Mouse (Mus musculus): Measurements from ENCODE around the gene Rerg. TPM values are rescaled to one million over a fixed set of nuclear protein-coding genes. Genes with fewer than 3 reads are reported as not detected.

Rerg gene
- 10 to 100 TPM in 1 of 2 experiments, 1 to 10 TPM in 1; 9.2 to 11.0 TPM for total RNA-seq (2021)

DNA sequence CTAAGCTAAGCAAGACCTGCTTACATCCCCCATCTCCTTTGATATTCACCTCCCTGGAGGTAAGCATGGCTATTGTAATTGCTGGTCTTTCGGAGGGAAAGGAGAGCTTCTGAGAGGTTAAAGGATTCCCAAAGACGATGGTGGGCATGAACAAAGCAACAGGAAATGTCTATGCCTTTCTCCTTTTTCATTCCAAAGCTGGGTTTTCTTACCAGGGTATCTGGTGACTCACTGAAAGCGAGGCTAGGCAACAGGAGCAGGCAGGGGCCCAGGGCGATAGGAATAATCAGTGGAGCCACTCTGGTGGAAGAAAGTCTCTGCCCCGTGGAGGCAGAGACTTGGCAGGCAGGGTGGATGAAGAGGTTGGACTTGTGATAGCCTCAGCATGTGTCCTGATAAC is at the start of gene Rerg:
Gene Rerg (minus strand): TSS at position 272 of the 400 bp plus-strand sequence.
- intact Hi-C loops (cut with DNase I), result loop anchor here (10.0 kb wide), 2 partner anchors 185 to 305 kb away; no protein-coding TSS in a partner anchor
- DNase-seq, result no peak

DNA sequence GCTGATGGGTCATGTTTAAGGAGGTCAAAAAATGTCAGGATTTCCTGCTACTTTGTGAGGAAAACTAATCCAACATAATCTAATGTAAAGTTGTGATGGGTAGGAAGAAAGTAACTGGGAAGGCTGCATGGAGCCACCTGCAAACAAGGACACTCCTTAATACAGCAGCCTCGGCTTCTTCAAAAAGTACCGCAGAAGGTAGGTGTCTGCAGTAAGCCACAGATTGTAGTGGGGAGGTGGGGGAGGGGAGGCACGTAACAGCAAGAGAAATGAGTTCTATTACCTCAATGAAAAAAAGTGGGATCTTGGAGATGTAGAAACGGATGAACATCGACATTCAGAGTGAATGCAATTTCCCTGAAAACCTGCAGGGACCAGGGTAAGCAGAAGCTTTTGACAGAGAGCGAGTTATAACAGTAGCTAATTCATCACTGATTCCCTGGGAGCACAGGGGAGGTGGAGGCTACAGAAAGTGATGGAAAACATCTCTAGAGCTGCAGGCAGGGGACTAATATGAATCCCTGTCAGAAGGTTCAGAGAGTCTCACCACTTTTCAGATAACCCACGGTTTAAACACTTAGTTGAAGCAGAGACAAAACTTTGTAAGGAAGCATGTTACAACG is 47.7 kb upstream of the Rerg start:
- intact Hi-C loops (cut with DNase I), result no loop called here
- no peak for DNase-seq

DNA sequence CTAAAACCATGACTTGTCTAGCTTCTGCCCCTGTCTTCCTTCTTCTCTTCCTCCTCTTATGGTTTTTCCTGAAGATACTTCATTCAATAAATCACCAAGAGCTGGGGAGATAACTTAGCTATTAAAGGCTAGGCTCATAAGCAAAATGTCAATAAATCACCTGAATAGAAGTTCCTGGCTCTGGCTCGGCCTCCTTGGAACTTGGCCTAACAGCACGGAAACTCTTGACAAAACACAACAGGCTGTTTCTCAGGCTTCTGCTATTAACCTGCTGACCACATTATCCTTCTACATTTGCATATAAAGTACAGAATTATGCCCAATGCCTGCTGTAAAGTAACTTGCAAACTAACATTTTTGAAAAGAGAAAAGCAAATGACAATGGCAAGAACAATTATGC is 41.1 kb upstream of the Rerg start:
- intact Hi-C loops (cut with DNase I), result no loop called here
- DNase-seq, result no peak

DNA sequence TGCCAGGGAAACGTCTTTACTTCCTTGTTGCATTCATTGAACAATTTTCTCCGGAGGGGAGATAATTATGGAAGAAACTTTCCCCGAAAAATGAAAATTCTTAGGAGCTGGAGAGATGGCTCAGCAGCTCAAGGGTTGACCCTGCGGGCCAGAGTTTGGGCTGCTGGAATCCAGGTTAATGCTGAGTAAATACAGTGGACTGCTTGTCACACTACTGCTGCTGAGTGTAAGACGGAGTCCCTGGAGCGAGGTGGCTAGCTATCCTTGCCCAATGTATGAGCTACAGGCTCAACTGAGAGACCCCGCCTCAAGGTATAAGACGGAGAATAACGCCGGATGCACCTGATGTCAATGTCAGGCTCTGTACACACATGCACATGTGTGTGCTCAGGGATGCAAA is 40.7 kb upstream of the Rerg start:
- intact Hi-C loops (cut with DNase I), result no loop called here

DNA sequence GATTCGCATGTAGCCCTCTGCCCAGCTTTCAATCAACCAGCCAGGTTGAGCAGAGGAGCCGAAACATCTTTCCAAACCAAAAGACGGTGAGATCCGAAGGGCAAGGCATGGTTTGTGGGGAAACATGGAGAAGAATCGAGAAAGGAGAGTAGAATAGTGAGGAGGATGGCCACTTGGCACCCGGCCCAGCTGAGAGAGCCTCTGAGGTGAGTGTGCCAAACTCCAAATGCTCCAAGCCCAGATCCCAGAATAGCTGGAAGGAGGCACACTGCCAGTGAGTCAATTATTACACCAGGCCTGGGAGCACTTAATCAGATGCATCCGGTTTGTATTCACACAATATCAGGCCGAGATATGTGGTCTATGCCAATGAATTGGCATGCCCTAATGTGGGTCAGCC is 39.7 kb upstream of the Rerg start:
- peak; percentile 94 for DNase-seq
- intact Hi-C loops (cut with DNase I), result loop anchor here (5.0 kb wide), 2 partner anchors 187 to 512 kb away; no protein-coding TSS in a partner anchor

More for the DNA sequence above, 40.7 kb upstream of the Rerg start:
- DNase-seq, result no peak

DNA sequence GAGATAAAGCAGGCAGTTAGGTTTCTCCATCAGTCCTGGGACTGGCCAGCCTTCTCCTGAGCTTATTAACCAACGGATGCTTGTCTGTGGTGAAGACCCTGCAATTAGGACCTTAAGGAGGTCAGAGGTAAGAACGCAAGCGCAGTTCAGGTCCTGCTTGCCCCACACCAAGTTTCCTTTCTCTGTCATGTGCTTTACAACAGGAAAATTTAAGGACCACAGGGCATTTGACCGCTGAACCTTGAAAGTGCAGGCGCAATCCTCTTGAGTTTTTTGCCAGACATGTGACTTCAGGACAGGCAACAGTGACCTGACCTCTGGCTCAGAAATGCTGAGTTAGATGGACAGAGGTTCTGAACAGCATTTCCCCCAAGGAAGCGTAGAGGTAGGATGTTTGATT is 36.8 kb upstream of the Rerg start:
- no peak for DNase-seq
- intact Hi-C loops (cut with DNase I), result loop anchor here (5.0 kb wide), 2 partner anchors 190 to 515 kb away; no protein-coding TSS in a partner anchor

DNA sequence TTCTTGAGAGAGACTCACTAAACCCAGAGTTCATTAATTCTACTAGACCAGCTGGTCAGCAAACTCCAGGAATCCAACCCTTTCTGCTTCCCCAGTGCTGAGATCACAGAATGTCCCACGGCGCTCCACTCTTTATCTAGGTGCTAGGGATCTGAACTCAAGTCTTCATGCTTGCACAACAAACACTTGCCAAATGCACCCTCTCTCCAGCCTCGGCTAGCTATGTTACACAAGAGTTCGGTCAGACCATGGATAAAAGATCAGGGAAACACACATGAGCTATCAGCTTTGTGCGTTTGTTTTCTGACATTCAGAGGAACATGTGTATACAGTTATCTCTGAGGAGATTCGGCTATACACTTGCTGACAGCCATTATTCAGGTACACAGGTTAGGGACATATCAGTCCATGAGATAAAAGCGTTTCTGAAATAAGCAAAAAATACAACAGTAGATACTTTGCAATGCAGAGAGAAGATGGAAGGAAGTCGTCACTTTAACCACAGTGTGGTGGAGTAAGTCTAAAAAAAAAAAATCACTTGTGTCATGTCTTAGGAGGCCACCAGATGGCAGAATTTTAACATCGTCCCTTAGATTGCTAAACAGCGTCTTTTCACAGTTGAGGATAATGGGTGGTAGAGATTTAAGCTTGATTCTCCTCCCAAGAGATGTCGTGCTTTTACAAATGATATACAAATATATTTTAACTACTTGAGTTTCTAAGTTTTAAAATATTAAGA is 35.5 kb upstream of the Rerg start:
- intact Hi-C loops (cut with DNase I), result loop anchor here (5.0 kb wide), 2 partner anchors 191 to 516 kb away; no protein-coding TSS in a partner anchor
- DNase-seq, result no peak

DNA sequence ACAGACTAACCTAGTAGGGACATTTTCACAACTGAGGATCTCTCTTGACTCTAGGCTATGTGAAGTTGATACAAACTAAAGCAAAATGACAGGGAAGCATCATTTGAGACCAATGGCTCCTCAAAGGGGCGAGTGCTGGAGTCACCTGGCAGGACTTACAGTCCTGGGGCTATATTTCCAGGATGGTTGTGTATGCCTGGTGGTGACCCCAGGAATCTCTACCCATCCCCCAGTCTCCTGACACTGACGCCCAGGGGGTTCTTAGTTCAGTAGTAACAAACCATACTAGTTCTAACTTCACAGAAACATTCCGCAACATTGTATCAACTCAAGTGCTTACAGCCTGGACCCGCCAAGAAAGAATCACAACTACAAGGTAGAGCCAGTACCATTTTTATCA is 32.4 kb upstream of the Rerg start:
- no peak for DNase-seq
- intact Hi-C loops (cut with DNase I), result no loop called here

DNA sequence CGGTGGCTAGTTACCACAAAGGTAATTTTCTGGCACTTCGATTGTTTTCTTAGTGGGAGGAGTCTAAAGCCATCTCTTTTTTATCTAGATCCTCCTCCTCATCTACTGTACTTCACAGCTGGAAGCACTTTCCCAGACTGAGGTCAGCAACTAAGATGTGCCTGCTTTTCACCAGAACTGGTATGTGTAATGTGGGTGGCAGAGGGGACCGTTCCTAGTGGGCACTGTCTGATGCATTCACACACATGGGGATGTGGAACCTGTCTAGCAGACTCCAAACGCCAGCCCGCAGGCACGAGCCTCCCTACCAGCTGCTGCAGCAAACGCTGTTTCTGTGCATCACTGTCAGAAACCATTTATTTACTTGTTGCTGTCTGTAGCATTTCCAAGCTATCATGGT is 31.3 kb upstream of the Rerg start:
- DNase-seq, result no peak
- intact Hi-C loops (cut with DNase I), result no loop called here

DNA sequence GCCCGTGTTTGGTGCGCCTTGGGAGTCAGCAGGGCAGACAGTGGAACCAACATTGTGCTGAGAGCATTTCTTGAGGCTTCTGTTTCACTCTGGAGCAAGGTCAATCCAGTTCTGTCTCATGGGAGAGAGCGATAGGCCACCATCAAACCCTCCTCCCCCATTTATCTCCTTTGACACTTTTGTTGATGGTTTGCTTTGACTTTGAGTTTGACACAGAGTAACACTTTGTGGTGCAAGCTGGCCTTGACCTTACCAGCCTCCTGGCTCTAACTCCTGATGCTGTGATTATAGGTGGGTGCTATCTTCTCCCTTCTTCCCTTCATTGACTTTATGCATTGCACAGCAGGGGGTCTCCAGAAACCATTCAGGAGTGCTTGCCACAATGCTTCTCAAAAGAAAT is 30.9 kb upstream of the Rerg start:
- intact Hi-C loops (cut with DNase I), result no loop called here
- DNase-seq, result no peak

DNA sequence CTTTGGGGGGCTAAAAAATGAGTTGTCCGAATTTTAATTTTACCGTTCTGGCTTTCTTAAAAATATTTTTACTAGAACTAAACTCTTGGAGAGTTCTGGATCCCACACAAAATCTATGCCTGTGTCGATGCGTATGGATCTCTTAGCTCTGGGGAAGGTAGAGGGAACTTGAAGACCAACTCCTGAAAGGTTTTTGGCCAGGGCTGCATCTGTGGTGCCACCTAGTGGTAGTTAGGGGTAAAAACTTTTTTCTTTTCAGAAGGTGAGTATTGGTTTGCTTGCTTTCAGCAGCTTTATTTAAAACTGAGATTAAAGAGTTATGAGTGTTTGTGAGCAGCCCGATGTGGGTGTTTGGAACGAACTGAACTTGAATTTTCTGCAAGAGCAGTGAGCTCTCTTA is 21.8 kb upstream of the Rerg start:
- intact Hi-C loops (cut with DNase I), result no loop called here
- no peak for DNase-seq

DNA sequence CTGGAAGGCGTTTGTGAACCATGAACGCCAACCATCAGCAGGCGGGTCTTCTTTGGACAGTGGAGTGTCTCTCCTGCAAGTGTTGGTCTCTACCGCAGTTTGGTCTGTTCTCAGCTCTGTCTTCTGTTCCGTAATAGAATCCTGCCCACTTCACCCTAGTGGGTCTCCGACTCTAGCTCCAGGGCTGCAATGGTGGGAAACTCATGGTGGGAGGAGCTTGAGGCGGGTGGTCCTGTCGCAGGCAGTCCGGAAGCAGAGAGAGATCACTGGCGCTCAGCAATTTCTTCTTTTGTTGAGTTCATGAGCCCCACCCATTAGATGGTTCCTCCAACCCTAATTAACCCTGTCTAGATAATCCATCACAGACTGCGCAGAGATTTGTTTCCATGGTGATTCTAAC is 20.7 kb upstream of the Rerg start:
- DNase-seq, result no peak
- intact Hi-C loops (cut with DNase I), result no loop called here

DNA sequence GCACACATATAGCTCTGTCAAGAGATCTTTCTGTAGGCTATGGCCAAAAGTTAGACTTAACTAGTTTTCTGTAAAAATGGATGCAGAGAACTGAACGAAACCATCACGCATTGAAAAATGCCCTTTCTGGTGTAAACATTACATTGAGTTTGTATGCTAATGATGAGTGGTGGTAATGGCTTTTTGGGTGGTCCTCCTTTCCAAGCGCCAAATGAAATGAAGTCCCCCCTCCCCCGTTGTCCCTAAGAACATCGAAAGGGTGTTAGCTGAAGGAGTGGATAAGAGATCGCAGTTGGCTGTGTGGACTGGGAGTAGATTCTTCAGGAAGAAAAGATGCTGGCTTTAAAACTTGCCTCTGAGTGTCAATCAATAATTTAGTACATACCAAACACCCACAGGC is 20.3 kb upstream of the Rerg start:
- DNase-seq, result no peak
- intact Hi-C loops (cut with DNase I), result no loop called here

DNA sequence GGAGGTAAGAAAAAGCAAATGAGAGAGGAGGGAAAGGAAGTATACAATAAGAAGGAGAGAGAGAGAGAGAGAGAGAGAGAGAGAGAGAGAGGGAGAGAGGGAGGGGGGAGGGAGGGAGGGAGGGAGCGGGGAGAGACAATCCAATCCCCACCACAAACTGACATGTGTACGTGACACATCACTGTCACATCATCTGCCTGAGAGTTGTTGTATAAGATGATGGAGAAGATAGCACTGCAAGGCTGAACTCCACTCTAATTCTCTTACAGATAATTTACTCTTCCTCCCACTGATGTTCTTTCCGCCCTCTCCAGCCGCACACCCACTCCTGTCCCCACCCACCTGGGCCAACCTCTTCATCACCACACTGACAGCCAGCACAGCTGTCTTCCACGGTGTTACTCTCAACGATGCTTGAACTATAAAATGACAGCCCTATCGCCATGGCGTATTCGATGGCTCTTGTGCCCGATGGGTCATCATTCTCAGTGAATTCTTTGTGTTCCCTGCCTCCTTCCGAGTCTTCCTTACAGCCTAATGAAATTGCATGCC is 18.2 kb upstream of the Rerg start:
- no peak for DNase-seq
- intact Hi-C loops (cut with DNase I), result no loop called here

DNA sequence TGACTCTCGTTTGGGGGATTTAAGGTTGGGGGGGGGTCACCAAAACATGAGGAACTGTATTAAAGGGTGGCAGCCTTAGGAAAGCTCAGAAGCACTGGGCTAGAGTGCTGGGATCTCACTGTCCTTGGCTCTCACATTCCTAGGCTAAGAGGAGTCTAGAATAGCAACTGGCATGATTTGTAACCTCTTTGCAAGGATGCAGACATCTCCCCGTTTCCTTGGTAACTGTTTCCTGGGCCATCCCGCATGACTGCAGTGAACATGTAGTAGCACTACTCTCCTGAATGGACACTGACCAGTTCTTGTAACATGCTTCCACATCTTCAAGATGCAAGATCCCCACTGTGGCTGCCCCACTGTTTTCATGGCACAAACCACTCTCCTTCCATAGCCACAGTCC is 17.1 kb upstream of the Rerg start:
- no peak for DNase-seq
- intact Hi-C loops (cut with DNase I), result no loop called here

DNA sequence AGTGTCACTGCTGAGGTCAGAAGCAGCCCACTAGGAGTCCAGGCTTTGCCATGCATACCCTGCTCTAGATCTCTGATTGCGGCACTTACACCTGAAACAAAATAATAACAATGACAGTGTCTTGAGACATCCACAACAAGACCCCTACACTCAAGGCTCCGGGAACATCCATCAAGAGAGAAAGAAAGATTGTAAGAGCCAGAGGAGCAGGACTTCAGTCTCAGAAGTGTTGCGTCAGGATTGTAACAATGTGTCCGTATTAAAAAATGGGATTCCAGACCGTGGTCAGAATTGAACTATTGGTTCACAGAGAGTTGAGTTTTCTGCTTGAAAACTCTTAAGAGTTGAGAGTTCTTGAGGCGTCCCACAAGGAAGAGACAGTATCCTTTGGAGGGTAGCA is 10.3 kb upstream of the Rerg start:
- no peak for DNase-seq
- intact Hi-C loops (cut with DNase I), result no loop called here

DNA sequence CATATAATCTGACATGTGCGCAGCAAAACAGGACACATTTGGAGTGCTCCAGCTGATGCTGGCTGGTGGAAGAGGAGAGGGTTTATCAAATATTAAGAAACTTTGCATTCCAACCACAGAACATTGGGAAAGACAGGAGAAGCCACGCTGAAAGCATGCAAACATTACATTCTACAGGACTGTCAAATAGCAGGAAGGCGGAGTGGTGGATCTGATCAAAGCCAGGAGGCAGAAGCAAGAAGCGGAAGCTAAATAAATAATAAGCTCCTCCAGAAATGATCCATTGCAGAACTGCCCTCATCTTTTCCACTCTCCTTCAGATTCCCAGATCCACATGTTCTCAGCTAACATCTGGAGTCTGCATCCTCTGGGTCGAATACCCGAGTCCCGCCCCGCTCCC is 9.8 kb upstream of the Rerg start:
- DNase-seq, result no peak
- intact Hi-C loops (cut with DNase I), result no loop called here

DNA sequence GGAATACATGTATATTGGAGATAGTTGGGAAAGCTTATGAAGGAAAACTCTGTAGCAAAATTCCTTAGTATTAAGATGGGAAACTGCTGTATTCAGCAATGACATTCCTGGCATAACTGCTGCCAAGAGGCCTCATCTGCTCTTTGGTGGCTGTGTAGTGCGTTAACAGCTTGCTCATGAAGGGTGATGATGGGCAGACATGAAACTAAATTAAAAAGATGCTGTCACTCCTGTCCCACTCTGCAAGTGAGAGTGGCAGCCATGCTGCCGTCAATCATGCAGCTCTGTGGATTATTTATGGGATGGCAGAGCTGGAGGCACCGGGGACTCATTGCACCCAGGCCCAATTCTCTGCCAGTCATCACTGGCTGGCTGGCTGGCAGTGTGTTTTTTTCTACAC is 8.7 kb upstream of the Rerg start:
- intact Hi-C loops (cut with DNase I), result loop anchor here (10.0 kb wide), 2 partner anchors 194 to 314 kb away; no protein-coding TSS in a partner anchor
- DNase-seq, result no peak

DNA sequence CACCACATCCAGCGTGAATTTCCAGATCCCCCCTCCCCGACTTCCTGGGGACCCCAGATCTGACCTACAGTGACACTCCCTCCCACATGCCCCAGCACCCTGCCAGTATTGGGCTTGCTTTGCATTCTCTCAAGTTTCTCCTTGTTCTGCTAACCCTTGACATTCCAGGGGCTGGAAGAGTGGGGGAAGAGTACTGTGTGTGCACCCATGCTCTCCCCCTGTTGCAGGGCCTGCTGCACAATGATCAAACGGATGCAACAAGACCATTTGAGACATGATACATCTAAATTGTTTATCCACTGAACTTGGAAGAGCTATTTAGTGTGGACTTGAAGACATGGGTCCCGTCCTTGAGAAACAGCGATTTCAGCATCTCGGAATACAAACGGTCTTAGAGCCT is 349 bp upstream of the Rerg start:
- intact Hi-C loops (cut with DNase I), result loop anchor here (10.0 kb wide), 2 partner anchors 186 to 306 kb away; no protein-coding TSS in a partner anchor
- no peak for DNase-seq

DNA sequence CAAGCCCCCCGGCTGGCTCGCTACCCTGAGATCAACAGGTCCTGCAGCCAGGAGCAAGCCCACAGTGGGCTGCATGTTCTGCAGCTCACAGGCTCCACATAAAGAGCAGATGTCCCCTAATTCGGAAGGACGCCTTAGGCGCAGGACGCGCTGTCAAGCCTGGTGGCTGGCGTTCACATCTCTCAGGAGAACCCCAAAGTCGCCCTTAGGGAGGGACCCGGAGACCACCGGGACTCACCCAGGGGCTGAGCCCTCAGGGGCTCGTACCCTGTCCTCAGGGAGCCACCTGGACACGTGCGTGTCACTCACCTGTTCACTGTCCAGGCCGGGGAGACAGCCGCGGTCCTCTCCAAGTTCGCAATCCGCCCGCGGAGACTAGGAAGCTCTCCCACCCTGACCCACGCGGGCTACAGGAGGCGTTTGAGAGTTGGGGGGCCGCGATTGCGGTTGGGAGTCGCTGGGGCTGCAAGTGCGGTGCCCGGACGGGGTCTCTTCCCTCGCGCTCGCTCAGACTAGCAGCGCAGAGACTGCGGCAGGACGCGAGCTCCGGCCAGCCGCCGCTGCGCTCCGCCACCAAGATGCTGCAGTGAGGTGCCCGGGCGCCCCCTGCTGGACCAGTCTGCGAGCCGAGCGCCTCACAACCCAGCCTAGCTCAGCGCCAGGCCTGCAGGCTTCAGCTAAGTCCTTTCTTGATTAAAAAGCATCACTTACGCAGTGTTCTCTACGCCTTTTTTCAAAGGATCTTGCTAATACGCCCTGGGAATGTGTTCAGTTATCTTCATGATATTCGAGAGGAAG is 927 bp downstream of the Rerg start:
- DNase-seq, result peak; percentile 95
- intact Hi-C loops (cut with DNase I), result loop anchor here (5.0 kb wide), 1 partner anchor 72 kb away; no protein-coding TSS in a partner anchor

DNA sequence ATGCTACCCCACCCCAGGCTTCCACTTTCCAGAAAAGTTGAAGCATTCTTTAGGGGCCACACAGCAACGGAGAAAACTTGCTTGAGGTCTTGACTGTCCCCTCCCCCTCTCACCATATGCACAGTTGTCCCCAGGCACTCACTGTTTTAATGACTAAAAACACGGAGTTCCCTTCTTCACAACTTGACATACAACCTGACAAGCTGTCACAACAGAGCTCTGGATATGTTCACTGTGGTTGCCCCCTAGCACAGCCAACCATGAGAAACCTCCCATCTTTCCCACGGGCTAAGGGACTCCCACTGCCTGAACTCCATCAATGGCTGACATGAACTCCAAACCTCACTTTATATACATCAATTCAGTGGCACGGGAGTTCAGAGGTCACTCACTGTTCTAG is 3.5 kb downstream of the Rerg start:
- intact Hi-C loops (cut with DNase I), result loop anchor here (5.0 kb wide), 1 partner anchor 70 kb away; no protein-coding TSS in a partner anchor
- no peak for DNase-seq

Measured in left cerebral cortex, postnatal 4 days (tissue).